Comparison of ENCODE assay signal across 8 mouse cellular contexts in genomic region chr13:44673337-44673966, GRCm38 (mm10). TPM values are rescaled to one million over a fixed set of nuclear protein-coding genes. Genes with fewer than 3 reads are reported as not detected.
DNase-seq lines count a peak whose midpoint lies in the region; ATAC-seq and TF ChIP-seq lines count a peak whose summit lies in the region.

No protein-coding gene starts in this region.

- DNase-seq in kidney, adult 8-10 months: no peak
- peak; percentile 91 for DNase-seq in cerebellum, adult 8-10 months
- no peak for DNase-seq in hindbrain, embryonic 14.5 days (ENCODE audit: low spot score)
- DNase-seq in lung, postnatal 0 days (ENCODE audit: low spot score): peak; percentile 49
- DNase-seq in adrenal gland, postnatal 14 days: no peak

- no peak overlapping the region for H3K27ac ChIP-seq in kidney, embryonic 14.5 days (ENCODE audit: low read depth, low read length)
- no peak overlapping the region for H3K27ac ChIP-seq in hindbrain, embryonic 14.5 days
- H3K27ac ChIP-seq in lung, postnatal 0 days (ENCODE audit: low read length): no peak overlapping the region
- peak overlapping the region; percentile 55; the same call in 1 of the 2 replicates for H3K27ac ChIP-seq in stomach, embryonic 16.5 days (ENCODE audit: low read length)

- TF ChIP-seq EP300 in lung, postnatal 0 days (IDR thresholded peaks at IDR 0.05): 0 out of 2 replicates have a peak, but pooled peaks have one; percentile 46

- no peaks in the 10 kb centered on the region for H3K9me3 ChIP-seq in kidney, embryonic 14.5 days (ENCODE audit: control insufficient read depth, low read length)
- H3K9me3 ChIP-seq in hindbrain, embryonic 14.5 days (ENCODE audit: control insufficient read depth, low read length): no peaks in the 10 kb centered on the region
- H3K9me3 ChIP-seq in lung, postnatal 0 days (ENCODE audit: low read length): 0 out of 2 replicates have a peak, but pooled peaks cover 2% of the 10 kb centered on the region
- no peaks in the 10 kb centered on the region for H3K9me3 ChIP-seq in stomach, embryonic 16.5 days (replicated peaks; ENCODE audit: control insufficient read depth, low read length)

- no peak for ATAC-seq in kidney, embryonic 14.5 days (ENCODE audit: low FRiP score, low TSS enrichment)
- ATAC-seq in CD4-positive, CD25-positive, alpha-beta regulatory T cell, adult 4 months: peak; percentile 32
- ATAC-seq in hindbrain, embryonic 14.5 days (ENCODE audit: low FRiP score): no peak
- ATAC-seq in lung, postnatal 0 days: peak; percentile 26; the same call in 1 of the 2 replicates
- ATAC-seq in stomach, embryonic 16.5 days (ENCODE audit: insufficient read depth, low FRiP score): peak; percentile 33; the same call in 1 of the 2 replicates

- H3K27me3 ChIP-seq in kidney, embryonic 14.5 days (ENCODE audit: control insufficient read depth, insufficient read depth, low read length): no peaks in the 10 kb centered on the region; the same call in 1 of the 2 replicates
- H3K27me3 ChIP-seq in hindbrain, embryonic 14.5 days (ENCODE audit: control insufficient read depth, insufficient read depth, low read length): peaks cover 17% of the 10 kb centered on the region
- H3K27me3 ChIP-seq in lung, postnatal 0 days (replicated peaks; ENCODE audit: insufficient read depth, low read length): no peaks in the 10 kb centered on the region
- 0 out of 2 replicates have a peak, but pooled peaks cover 3% of the 10 kb centered on the region for H3K27me3 ChIP-seq in stomach, embryonic 16.5 days (ENCODE audit: control insufficient read depth, insufficient read depth, low read length)

- TF ChIP-seq CTCF in lung, postnatal 0 days (IDR thresholded peaks at IDR 0.05): no peak

- H3K4me1 ChIP-seq in kidney, embryonic 14.5 days (ENCODE audit: control insufficient read depth, insufficient read depth, low read length): peaks cover 16% of the 10 kb centered on the region; the same call in 1 of the 2 replicates
- no peaks in the 10 kb centered on the region for H3K4me1 ChIP-seq in hindbrain, embryonic 14.5 days (replicated peaks; ENCODE audit: control insufficient read depth, insufficient read depth, low read length)
- no peaks in the 10 kb centered on the region; the same call in 1 of the 2 replicates for H3K4me1 ChIP-seq in lung, postnatal 0 days (ENCODE audit: insufficient read depth, low read depth, low read length)
- peaks cover 9% of the 10 kb centered on the region; the same call in 1 of the 2 replicates for H3K4me1 ChIP-seq in stomach, embryonic 16.5 days (ENCODE audit: control insufficient read depth, insufficient read depth, low read length)

- peak overlapping the region; percentile 46 for H3K4me2 ChIP-seq in kidney, embryonic 14.5 days (replicated peaks; ENCODE audit: low read depth, low read length)
- H3K4me2 ChIP-seq in hindbrain, embryonic 14.5 days (replicated peaks): peak overlapping the region; percentile 23; the same call in 1 of the 2 replicates
- H3K4me2 ChIP-seq in lung, postnatal 0 days (replicated peaks; ENCODE audit: low read depth, low read length): peak overlapping the region; percentile 43
- peak overlapping the region; percentile 44 for H3K4me2 ChIP-seq in stomach, embryonic 16.5 days (ENCODE audit: low read depth, low read length)

- no peaks in the 10 kb centered on the region for H3K36me3 ChIP-seq in kidney, embryonic 14.5 days (ENCODE audit: control insufficient read depth, insufficient read depth, low read length)
- no peaks in the 10 kb centered on the region for H3K36me3 ChIP-seq in hindbrain, embryonic 14.5 days (replicated peaks; ENCODE audit: control insufficient read depth, insufficient read depth)
- H3K36me3 ChIP-seq in lung, postnatal 0 days (ENCODE audit: insufficient read depth, low read length): no peaks in the 10 kb centered on the region
- H3K36me3 ChIP-seq in stomach, embryonic 16.5 days (ENCODE audit: control insufficient read depth, insufficient read depth, low read length): no peaks in the 10 kb centered on the region

- H3K9ac ChIP-seq in kidney, embryonic 14.5 days (ENCODE audit: low read depth, low read length): peak overlapping the region; percentile 35; the same call in 1 of the 2 replicates
- no peak overlapping the region for H3K9ac ChIP-seq in hindbrain, embryonic 14.5 days
- no peak overlapping the region for H3K9ac ChIP-seq in lung, postnatal 0 days (replicated peaks; ENCODE audit: low read depth)
- H3K9ac ChIP-seq in stomach, embryonic 16.5 days (ENCODE audit: low read length): peak overlapping the region; percentile 29; the same call in 1 of the 2 replicates

- H3K4me3 ChIP-seq in kidney, embryonic 14.5 days (ENCODE audit: low read length): peak overlapping the region; percentile 25
- no peak overlapping the region for H3K4me3 ChIP-seq in hindbrain, embryonic 14.5 days (replicated peaks; ENCODE audit: low read length)
- peak overlapping the region; percentile 5; the same call in 1 of the 2 replicates for H3K4me3 ChIP-seq in lung, postnatal 0 days (ENCODE audit: low read depth, low read length)
- peak overlapping the region; percentile 31 for H3K4me3 ChIP-seq in stomach, embryonic 16.5 days (replicated peaks; ENCODE audit: low read length)

- WGBS in kidney, embryonic 14.5 days: 5% methylated on average over 20 of the region's 20 CpGs
- 31% methylated on average over 20 of the region's 20 CpGs for WGBS in hindbrain, embryonic 14.5 days
- 7% methylated on average over 20 of the region's 20 CpGs for WGBS in lung, postnatal 0 days
- 6% methylated on average over 20 of the region's 20 CpGs for WGBS in stomach, embryonic 16.5 days

RNA-seq across cellular contexts. Expression of gene Jarid2, which starts 55.8 kb away (rescaled TPM):
- polyA plus RNA-seq in kidney, embryonic 14.5 days (2014; fragmentation: Nextera tagmentation; extraction: Ambion mirVana): 27.4 and 28.1 TPM in 2 replicates
- 10 to 100 TPM; 42.0 to 56.3 TPM for polyA plus RNA-seq in CD4-positive, CD25-positive, alpha-beta regulatory T cell, adult 4 months (2017; shearing (Covaris generic))
- polyA plus RNA-seq in hindbrain, embryonic 14.5 days (2014; fragmentation: Nextera tagmentation; extraction: Ambion mirVana): 24.4 and 27.2 TPM in 2 replicates
- polyA plus RNA-seq in lung, postnatal 0 days (2015; fragmentation: Nextera tagmentation; extraction: Ambion mirVana): 10.0 and 12.3 TPM in 2 replicates
- 27.6 and 28.4 TPM in 2 replicates for polyA plus RNA-seq in stomach, embryonic 16.5 days (2015; fragmentation: Nextera tagmentation; extraction: Ambion mirVana)
- total RNA-seq in adrenal gland, postnatal 14 days (2021): 51.0 and 53.6 TPM in 2 replicates

Comparison
In these comparisons a context has a peak if more than half of its experiments do, and no peak if none do; other contexts are left out.
1. ATAC-seq: peak in CD4-positive, CD25-positive, alpha-beta regulatory T cell, adult 4 months (single experiment), lung, postnatal 0 days (single experiment) and stomach, embryonic 16.5 days (single experiment); none in kidney, embryonic 14.5 days (single experiment) and hindbrain, embryonic 14.5 days (single experiment).
2. H3K9ac ChIP-seq: peak in kidney, embryonic 14.5 days (single experiment) and stomach, embryonic 16.5 days (single experiment); none in hindbrain, embryonic 14.5 days (single experiment) and lung, postnatal 0 days (single experiment).
3. DNase-seq: peak in cerebellum, adult 8-10 months (single experiment) and lung, postnatal 0 days (single experiment); none in kidney, adult 8-10 months (0 of 2), hindbrain, embryonic 14.5 days (single experiment) and adrenal gland, postnatal 14 days (single experiment).
4. Peak in every context shown above with its lines, with median percentiles within 50 percentile points of each other: H3K4me2 ChIP-seq.